Mouse (Mus musculus) embryo, embryonic 11 days (tissue): ENCODE measurements around the gene Grin2c.

ENCODE experiments used
- DNase-seq: peaks from one replicate; pipeline ENCODE4 v3.0.0-alpha.2; 2015

Grin2c gene

DNA sequence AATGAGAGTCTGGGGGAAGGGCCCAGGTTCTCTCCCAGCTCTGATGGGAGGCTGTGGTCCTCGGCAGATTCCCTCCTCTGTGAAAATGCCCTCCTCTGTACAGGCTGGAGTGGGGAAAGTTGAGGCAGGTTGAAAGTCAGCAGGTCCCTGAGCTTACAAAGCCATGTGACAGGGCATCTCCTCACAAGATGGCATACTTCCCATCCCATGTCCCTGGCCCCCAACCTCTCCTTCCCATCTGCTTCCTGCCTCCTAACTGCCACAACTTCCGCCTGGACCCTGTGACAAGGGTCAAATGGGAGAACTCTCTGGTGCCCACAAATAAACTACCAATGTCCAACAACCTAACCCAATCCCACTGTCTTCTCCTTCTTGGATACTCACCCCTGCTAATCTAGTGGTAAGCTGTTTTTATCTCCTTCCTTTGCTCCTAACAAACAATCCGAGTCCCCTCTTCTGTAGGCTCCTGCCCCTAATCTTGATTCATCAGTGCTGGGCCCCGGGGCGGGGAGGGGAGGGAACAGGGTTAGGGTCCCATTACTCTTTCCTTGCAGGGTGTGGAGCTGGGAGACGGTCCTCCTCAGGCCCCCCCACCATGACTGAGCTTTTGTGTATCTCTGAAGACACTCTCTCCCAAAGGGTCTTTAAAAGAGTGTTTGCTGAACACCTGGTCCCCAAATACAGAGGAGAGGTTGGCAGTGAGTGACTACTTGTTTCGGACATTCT, 2.7 kb downstream of the Grin2c start:
- DNase-seq = no peak

DNA sequence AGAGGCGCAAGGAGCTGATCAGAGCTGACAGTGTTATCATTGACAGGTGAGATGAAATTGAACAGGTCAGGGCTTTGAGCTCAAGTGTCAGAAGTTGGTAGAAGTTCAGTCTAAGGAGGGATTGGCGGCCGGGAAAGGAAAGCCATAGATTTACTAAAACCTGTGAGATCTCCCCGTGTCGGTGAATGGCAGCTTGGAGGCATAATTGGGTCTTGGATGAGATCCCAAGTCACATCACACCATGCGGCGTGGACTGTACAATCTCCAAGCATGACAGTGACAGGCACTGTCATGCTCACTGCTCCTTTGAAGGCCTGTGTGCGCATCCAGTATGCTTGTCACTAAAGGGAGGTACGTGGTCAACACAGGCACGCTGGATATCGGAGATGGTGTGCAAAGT, 4.1 kb downstream of the Grin2c start:
- DNase-seq = no peak

DNA sequence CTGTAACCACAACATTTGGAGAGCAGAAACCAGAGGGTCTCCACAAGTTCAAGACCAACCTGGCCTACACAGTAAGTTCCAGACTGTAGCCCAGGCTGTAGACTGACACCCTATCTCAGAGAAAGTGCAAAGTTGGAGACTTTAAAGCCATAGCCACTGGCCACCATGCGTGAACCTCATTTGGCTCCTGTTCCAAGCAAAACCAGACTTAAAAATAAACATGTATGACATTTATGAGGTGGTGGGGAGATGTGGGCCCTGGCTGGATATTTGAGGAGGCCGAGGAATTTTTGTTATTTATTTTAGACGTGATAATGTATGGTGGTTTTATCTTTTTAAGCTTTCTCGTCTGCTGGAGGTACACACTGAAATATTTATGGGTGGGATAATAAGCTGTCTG, 7.9 kb downstream of the Grin2c start:
- DNase-seq = no peak

DNA sequence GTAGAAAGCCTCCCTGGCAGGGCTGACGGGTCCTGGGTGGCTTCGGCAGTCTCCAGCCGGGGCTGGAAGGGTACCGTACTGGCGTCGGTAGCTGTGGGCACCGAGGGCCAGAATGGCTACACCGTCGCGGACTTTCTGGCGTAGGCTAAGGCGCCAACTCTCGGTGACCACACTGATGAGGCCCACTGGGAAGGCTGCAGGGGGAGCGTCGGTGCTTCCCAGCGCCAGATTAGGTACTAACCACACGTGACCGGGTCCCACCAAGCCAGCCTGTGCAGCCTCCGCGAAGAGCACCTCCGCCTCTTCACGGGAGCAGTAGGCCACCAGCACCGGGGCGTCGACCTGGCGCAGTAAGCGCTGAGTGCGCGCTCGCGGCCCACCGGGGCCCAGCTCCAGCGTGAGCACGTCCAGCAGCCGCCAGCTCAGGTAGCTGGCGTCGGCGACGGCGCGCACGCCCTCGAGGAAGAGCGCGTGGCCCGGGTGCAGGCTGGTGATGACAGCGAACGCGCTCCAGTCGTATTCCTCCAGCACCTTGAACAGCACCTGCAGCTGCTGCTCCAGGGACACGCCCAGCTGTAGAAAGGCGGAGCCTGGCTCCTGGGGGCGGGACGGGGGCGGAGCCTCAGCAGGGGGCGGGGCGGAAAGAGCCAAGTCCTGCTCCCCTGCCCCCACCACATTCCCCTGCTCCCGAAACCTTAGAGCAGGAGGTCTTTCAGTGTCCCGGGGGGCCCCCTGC, 9.1 kb downstream of the Grin2c start:
- peak; percentile 57 for DNase-seq

DNA sequence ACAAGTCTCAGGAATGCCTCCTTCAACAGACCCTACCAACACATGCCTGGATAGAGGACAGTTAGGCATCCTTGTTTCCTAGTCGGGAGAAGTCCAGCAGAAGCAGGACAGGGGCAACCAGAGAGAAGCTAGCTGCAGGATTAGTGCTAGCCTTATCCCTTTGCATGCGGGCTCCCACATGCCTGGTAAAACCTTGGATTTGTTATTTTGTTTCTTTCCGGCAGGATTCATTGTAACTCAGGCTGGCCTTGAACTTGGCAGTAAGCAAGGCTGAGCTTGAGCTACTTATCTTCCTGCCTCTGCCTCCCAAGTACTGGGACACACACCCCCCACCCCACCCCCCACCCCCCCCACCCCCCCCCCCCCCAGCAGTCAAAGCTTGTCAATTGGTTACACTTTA, 15.8 kb downstream of the Grin2c start:
- no peak for DNase-seq

DNA sequence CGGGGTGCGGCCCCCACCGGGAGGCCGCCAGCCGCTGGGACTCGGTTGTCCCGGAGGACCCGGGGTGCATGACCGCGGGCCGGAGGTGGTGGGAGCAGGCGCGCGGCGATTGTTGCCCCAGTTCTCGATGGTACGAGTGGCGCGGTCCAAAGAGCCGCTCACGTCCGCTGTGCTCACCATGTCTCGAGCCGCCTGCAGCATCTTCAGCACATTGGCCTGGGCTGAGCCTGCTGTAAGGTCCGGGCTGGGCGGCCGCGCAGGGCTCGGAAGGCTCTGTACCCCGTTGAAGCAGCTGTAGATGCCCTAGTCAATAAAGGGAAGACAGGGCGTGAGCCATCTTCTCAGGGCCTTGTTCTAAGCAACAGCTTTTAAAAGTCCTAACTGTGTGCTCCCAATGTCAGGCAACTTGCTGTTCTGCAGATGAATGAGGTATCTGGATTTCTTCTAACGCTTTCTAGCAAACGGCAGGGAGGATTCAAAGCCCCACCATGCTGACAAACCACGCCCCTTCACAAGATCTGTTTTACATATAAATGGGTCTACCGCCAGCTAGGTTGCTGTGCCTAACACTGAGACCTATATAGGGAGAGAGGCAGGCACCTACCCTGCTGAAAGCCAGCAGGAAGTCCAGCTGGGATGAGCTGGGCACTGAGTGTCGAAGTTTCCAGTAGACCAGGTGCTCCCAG, 16.5 kb downstream of the Grin2c start:
- no peak for DNase-seq

DNA sequence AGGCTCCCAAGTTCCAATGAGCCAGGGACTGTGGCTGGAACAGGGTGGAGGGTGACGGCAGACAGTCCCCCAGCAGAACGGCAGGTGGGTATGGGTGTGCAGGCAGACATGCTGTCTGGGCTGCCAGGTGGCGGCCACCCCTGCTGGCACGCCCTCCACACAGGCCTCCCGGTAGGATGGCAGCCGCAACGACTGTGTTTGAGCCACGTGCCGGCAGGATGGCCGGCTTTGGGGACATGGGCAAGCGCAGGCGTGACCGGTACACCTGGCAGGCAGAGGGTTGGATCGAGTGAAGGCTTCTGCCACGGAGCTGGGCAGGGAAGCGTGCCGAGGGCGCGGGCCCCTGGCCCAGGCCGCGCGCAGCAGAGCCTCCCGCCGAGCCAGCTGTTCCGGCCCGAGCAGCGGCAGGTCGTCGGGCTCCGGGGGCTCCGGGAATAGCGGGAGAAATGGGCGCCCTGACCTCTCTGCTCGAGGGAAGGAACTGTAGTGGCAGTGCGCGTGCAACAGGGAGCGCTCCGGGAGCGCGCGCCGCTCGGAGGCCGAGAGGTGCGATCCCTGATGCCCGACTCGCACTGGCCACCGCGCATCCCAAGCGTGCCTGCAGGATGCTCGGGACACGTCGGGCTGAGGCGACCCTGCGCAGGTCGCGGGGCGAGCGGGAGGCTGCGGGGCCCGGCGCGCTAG, 17.2 kb downstream of the Grin2c start:
- DNase-seq = peak; percentile 66

DNA sequence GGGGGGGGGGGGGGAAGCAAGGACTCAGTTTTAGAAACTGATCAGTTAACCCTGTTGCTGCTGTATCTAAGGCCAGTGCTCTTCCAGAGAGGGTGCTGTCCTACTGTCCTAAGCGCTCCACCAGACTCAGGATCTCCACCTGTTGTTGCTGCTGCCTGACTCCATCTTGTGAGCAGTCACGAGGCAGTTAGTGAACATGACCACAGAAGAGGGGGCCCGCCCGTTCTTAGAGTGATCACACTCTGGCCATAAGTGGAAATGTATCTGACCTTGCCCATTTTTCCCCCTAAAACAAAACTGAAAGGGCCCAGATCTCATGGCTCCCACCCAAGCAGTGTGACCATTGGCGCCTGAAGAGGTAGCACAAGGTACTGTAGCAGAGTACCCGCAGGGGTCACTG, 19.1 kb downstream of the Grin2c start:
- DNase-seq = no peak

DNA sequence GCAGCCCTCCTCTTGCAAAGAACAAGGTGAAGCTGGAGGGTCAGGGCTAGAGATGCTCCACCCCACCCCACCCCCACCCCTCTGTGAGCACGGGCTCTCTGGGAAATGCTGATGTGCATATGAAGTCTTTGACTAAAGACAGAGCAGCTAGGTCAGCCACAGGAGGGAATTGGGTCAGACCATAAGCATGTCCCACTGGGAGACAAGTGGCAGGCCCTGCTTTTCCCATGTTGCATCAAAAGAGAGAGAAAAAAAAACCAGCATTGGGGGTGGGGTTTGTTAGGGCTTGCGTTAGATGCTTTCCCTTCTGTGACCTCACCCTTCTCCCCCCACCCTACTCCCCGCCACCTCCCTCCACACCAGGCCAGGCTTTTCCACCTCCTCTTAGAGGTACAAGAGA, 19.8 kb downstream of the Grin2c start:
- DNase-seq = no peak

DNA sequence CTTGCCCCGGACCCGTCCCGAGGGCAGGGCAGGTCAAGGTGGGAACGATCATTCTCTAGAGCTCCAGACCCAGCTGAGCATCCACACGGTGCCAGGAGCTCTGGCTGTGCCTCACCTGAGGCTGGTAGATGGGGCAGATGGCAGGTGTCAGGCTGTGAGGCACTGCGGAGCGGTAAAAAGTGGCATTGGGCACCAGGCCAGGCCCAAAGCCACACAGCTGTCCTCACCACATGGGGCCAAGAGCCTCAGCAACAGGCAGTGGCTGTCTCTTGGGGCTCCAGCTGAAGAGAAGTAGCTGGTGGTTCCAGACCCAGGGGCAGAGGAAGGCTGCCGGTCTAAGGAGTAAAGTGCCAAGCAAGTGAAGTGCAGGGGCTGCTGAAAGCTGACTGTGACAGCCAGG, 20.7 kb downstream of the Grin2c start:
- no peak for DNase-seq

DNA sequence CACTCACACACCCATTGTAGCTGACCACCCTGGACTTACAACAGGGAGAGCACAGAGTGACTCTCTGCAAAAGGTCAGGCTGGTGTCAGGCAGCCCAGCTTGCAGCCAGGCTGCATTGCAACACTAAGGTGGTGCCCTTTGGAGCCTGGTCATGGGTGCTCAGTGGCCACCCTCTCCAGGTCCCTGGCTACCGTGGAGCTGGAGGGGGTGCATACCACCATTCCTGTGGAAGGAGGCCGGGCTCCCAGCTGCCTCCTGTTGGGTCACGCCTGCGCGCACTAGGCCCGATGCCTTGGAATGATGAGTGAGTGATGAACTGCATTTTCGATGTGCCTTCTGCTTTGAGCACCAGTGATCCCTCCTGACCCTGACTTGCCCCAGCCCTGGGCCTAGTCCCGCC, 22.2 kb downstream of the Grin2c start:
- no peak for DNase-seq

DNA sequence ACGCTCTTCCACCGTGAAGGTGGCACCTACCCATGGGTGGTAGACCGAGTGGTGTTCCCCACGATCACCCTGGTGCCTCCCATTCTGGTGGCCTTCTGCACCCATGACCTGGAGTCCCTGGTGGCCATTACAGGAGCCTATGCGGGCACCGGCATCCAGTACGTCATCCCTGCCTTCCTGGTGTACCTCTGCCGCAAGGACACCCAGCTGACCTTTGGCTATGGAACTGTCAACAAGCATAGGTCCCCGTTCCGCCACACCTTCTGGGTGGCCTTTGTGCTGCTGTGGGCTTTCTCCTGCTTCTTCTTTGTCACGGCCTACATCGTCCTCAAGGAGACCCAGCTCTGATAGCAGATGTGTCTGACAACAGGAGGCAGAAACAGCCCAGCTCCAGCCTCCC, 23.3 kb downstream of the Grin2c start:
- no peak for DNase-seq

DNA sequence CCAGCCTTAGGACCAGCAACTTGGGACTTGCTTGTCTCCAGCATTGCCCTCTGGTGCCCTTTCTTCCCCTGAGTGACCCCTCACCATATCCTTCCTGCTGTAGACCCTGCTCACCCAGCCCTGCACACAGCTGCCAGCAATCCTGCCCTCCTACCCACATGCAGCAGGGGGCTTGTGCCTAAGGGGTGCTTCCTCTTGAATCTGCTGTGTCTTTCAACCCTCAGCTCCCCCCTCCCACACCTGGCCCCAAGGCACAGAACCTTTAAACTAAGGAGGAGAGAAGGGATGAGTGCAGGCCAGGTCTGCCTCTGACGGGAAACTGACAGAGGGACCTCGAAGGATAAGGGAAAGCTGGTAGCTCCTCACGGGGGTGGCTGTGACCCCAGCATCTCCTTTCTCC, 24.3 kb downstream of the Grin2c start:
- DNase-seq = no peak

DNA sequence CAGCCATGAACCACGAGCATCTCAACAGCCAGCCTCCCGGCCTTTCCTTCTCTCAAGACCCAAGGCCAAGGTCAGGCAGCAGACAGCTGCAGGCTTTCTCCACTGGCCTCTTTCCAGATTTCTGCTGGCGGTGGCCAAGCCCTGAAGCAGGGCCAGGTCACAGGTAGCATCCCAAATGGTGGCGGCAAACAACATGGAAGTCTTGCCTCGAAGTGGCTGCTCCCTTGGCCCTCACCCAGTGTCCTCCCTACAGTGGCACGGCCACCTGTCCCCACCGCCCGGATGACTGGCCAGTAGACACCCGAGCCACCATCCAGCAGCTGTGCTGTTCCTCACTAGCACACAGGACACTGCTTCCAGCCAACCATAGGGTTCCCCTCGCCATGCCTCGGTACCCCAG, 25.6 kb downstream of the Grin2c start:
- DNase-seq = no peak

DNA sequence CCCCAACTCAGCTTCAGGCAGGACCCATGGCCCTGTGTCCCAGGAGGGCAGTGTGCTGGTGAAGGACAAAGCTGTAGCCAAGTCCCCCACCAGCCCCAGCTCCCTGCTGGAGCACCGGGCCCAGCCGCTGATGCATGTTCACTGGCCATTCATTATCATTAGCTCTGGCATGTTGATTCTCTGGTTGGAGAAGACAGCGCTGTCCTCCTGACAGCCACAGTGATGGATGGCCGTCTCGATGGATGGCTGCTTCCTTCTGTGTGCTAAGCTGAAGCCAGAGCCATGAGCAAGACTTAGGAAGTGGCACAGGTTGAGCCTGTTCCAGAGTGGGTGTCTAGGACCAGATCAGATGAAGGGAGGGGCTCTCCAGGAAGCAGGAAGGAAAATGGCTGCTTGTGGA, 30.5 kb downstream of the Grin2c start:
- peak; percentile 61 for DNase-seq

DNA sequence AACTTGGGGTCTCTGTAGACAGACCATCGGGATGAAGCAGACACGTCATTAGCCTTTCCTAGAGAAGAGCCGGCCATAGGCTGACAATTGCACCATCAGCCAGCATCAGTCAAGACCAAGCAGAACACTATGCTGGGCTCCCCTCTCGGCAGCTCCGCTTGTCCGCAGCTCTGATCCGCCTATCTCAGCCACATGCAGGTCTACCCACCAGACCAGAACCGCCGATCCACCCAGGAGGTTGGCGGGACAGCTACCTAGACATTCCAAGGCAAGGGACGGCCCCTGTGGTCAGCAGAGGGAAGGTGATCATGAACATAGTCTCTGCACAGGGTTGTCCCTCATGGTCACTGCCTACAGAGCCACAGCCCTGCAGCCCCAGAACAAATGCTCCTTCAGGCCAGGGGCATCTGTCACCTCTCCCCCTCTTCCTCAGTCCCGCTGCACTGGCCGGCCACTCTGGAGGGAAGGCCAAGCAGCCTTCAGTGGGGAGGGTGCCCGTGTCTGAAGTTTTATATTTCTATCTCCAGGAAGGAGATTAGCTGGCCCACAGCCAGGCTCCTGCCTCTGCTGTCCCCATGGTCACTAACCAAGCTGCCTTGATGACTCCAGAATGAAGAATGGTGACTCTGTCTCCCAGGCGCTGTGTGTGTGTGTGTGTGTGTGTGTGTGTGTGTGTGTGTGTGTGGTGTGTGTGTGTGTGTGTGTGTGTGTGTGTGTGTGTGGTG, 32.6 kb downstream of the Grin2c start:
- no peak for DNase-seq

DNA sequence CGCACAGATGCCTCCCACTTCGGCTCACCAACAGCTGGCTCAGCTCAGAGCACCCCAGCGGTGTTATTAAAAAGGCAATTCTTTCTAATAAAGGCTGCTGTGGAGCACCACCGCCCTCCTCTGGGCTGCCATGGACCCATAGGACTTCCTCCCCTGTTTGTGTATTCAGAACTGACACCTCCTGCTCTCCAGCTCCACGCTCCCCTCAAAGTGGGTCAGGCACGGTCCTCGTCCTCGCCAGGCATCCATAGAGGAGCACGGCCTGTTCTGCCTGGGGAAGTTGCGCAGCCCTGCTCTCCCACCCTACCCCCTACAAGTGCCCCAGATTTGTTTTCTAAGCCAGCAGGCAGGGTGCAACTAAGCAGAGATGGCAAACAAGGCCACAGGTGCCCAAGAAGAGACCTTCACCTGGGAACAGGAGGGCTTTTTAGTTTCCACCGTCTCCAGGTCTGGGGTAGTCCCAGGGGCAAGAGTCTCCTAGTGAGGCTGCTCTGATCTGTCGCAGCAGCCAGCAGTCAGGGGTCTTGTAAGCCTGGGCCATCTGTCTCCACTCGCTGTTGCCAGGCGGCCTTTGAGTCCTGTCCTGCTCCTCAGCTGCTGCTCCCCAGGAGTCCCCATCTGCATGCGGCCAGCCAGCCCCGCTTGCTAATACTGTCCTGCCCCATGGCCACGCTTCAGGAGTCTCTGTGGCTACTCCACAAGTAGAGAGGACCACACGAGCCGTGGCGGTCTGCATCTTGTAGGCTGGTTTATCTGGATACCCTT, 33.3 kb downstream of the Grin2c start:
- peak; percentile 48 for DNase-seq

DNA sequence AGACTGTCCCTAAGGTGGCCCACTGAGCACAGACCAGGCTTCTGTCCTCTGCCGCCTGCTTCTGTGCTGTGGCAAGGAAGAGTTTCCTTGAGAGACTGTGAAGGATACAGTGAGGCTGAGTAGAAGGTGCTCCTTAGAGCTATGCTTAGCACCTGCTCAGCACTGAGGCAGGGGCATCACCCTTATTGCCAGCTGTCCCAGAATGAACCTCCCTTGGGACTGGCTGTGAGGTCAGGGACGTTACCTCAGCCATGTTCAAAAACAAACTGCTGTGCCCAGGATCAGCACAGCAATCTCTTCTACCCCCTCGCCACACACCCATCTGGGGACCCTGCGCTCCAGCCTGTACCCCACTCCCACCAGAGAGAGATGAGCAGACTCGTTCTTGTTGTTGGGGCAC, 34.2 kb downstream of the Grin2c start:
- no peak for DNase-seq

DNA sequence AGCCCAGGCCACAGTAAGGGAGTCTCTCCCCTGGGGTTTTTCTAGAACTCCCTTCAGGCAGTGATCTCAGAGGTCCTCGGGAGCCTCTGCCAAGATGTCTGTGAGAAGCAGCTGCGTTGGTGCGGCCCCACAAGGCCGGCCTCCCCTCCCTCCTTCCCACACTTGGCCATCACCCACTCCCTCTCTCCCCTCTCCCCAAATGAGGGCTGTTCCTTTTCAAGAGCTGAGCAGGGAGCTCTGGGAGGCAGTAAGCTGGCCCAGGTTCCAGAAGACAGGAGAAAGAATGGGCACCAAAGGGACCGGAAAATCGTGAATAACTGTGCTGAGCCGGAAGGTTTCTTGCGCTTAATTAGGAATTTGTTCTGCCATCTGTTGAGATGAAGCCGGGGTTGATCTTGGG, 35.1 kb downstream of the Grin2c start:
- no peak for DNase-seq

DNA sequence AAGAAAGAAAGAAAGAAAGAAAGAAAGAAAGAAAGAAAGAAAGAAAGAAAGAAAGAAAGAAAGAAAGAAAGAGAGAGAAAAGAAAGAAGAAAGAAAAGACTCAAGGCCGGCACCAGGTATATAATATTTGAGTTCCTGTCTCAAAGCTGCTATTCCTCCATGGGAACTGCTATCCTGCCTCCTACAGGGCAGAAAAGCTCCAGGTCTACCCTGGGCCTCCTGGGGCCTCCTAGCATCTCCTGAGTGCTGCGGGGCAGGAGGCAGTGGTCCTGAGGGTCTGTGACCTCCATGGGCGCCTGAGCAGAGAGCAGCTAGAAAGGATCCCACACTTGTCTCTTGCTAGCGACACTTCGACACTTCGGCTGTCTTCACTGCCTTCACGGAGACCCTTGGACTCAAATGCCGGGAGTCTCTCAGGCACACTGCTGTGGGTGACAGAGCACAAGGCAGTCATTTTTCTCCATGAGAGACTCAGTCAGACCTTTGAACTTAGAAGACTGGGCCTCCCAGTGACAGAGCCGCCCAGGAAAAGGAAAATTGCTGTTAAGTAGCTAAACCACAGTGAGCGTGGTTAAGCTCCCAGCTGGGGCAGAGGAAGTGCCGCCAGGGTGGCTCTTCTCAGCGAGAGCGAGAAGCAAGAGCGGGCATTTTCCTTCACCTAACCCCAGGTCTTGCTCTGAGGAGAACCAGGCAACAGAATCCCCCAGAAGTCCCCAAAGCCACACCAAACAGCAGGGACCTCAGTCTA, 35.7 kb downstream of the Grin2c start:
- DNase-seq = no peak
